Mouse (Mus musculus) heart, adult 11 months (tissue): ENCODE results near the gene Olfr201.
"Not testable (repeated sequence)": the region's sequence is repeated elsewhere in the genome, so short reads cannot be mapped to it uniquely, and the experiment has no call there.

ENCODE experiments used
- DNase-seq: peaks from one replicate; pipeline ENCODE4 v3.0.0; 2022

The Olfr201 gene

DNA sequence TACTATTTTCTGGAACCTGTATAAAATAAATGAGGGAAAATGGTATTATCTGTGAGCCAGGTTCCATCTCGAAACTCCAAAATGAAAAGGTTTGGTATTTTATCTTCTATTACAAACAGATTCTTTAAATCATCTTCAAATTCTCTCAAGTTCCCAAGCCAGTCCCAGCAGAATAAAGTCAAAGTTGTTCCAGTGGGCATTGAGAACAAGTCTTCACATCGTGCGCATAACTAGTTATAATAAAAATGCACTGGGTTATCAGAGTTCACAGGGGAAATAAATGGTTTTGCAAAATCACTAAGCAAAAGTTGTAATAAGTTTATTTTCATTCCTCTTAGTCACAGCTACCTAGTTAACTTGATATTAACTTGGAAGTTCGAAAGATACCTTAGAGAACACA lies at the start of gene Olfr201:
Olfr201 (minus strand) TSS at position 101 of the 400 bp plus-strand sequence.
- DNase-seq: not testable (repeated sequence)

DNA sequence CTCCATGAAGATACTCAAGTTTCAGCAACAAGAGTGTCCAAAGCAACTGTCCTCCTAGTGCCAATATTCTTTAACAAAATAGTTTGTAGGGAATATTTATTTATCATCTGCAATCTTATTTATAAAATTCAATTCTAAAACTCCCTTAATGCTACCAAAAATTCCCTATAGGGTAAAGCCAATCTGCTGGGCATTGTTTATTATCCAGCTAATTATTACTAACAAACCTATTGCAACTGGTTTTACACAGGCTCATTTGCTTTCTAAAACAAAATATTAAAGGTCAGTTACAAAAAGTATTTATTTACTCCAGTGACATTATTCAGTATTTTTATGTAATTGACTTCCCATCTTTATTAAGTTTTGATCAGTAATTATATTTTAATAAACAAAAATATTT lies 45.7 kb upstream of the Olfr201 start, which contains the start of gene Olfr204:
Olfr204 (minus strand) TSS at position 101 of the 400 bp plus-strand sequence.
- no peak for DNase-seq

DNA sequence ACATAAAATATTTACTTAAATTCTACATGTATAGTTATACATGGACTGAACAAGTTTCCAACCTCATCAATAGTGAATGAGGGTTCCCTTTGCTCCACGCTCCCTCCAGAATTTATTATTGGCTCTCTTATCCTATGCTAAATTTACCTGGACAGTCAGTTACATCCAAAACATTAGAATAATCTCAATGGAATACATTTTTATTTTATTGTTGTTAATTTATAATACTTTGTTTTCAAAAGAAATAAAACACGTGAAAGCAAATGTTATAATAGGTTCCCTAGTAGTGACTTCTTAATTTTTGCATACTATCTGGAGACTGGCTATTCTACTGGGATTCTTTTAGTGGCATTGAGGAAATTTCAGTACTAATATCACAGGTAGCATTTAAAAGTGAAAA lies 26.1 kb upstream of the Olfr201 start, which contains the start of gene Olfr203:
Olfr203 (plus strand) TSS at position 301 of the 400 bp plus-strand sequence.
- no peak for DNase-seq

DNA sequence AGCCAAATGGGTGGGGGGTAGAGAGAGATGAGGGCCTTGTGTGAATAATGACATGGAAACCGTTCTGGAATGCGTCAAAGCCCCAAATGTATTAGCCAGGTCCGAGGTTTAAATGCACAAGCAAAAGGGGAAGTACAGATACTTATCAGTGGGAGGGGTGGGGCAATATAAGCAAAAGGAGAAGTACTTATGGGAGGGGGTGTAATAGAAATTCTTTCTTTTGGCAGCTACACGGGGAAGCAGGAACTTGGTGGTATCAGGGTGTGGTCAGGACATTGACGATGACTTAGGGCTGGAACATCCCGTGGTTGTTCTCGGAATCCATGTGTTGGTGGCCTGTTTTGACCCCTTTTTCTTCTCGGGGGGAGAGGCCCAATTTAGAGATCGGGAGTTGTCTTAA lies 15.1 kb upstream of the Olfr201 start:
- DNase-seq: not testable (repeated sequence)

DNA sequence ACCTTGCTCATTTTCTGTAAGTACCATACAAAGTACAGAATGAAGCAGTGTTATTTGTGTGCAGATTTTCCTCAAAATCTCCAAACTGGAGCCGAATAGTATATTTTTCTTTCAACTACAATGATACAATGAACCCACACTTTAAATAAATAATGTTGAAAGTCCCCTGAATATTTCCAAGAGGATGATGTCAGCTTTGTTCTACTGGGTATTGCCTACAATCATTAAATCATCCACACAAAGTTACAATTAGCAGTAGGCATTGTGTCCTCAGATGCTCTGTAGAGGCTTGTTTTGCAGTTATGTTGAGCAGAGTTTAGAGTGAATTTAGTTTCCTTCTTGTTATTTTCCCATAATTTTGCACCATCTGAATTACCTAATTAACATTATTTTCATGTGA lies 14.3 kb upstream of the Olfr201 start, which contains the start of gene Olfr202:
Olfr202 (minus strand) TSS at position 101 of the 400 bp plus-strand sequence.
- no peak for DNase-seq

DNA sequence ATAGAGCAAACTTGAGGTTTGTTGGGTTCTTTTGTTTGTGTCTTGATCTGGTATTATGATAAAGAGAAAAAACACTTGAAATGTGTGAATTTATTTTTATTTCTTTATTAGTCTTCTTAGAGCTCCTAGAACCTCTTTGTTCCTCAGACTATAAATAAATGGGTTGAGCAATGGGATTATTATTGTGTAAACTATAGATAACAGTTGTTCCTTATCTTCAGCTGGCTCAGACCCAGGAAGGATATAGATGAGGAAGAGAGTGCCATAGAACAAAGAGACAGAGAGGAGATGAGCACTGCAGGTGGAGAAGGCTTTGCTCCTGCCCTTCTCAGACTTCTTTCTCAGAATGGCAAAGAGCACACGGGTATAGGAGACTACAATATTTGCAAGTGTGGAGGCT lies 11.0 kb upstream of the Olfr201 start:
- DNase-seq: no peak

DNA sequence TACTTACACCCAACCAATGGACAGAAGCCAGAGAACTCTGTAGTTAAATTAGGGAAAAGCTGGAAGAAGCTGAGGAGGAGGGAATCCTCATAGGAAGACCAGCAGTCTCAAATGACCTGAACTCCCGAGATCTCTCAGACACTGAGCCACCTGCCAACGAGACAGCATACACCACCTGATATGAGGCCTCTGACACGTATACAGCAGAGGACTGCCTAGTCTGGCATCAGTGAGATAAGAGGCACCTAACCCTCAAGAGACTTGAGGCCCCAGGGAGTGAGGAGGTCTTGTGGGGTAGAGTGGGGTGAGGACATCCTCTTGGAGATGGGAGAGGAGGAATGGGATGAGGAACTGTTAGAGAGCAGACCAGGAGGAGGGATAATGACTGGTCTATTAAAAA lies 8.1 kb upstream of the Olfr201 start:
- DNase-seq: no peak

- not testable (repeated sequence) for DNase-seq
Measured at GRCm38 (mm10) chr16:59269097-59269496, 3.3 kb downstream of the Olfr201 start.

DNA sequence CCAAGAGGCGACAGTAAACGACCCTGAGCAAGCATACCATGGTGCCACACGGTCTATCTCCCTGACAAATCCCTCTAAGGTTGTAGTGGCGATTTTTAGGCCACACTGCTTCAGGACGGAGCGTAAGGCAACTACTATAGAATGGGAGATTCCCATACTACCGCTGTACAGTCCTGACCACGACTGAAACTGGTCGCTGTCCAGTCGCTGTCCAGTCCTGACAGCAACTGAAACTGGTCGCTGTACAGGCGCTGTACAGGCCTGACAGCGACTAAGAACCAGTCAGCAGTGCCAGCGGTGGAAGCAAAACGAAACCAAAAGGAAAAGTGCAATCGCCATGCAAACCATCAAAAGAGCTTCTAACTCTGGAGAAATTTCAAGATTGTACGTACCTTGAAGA lies 22.7 kb downstream of the Olfr201 start:
- no peak for DNase-seq

GRCm38 (mm10) chr16:59219667-59220066 lies 52.8 kb downstream of the Olfr201 start, which contains the start of gene Olfr199:
TSS of gene Olfr199 (minus strand) at chr16:59219767.
- DNase-seq: not testable (repeated sequence)

DNA sequence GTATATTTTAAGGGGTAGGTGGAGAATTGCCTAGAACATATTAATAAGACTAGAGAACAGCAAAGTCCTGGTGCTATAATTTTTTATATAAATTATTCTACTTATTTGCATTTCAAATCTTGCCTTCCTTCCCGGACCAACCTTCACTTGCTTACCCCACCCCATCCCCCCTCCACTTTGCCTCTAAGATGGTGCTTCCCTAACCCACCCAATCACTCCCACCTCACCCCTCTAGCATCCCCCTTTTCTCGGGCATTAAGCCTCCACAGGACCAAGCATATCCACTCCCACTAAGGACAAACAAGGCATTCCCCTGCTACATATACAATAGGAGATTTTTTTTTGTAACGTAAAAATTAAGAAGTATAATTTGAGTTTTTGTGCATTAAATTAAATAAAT lies 54.6 kb downstream of the Olfr201 start:
- not testable (repeated sequence) for DNase-seq
